Mouse (Mus musculus) bone marrow macrophage, adult 2 months (primary cell): ENCODE measurements around the gene Myof.

Experiments used
- CTCF ChIP-seq: IDR thresholded peaks from 2 replicates; pipeline ENCODE4 v1.5.1; 2012; ENCODE audit warnings: low read depth, mild to moderate bottlenecking, low read length, moderate library complexity
- POLR2A ChIP-seq: IDR thresholded peaks from 2 replicates; pipeline ENCODE4 v1.6.1; 2012; ENCODE audit warnings: mild to moderate bottlenecking, low read depth, low read length, borderline replicate concordance

DNA sequence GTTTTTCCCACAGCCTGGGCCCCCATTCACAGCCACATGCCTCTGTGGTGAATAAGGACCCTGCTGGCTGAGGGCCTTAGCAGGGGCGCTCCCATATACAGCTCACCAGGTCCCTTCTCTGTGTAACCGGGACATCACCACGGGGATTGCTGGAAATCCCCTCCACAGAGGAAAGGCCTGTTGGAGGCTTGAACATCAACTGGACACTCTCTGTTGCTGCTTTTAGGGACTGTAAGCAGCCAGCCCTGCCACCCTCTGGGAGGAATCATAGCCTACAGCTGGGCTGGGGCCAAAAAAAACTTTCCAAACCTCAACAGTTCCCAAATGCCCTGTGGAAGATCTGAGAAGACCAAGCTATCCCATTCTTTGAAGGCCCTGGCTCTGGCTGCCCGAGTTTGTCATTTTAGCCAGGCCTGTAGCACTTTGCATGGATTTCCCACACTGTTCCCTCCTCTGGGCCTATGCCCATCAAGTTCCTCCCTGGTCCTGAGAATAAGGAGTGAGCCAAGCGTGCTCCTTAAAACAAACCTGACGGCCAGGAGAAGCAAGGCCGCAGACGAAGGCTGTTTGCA lies 38.5 kb downstream of the Myof start:
- TF ChIP-seq CTCF (no peak), POLR2A (no peak)
